Mouse (Mus musculus) limb, embryonic 10.5 days (tissue): ENCODE data around the gene Gm48551. TPM values are rescaled to one million over a fixed set of nuclear protein-coding genes. Genes with fewer than 3 reads are reported as not detected.

Source experiments
- DNase-seq: peaks from one replicate; pipeline ENCODE4 v3.0.0-alpha.2; 2017; ENCODE audit warnings: low spot score
- H3K27ac ChIP-seq: fragments of 300-500 bp; sonication (generic); 2 replicates; pipeline ENCODE4 v1.5.1; 2016; ENCODE audit warnings: mild to moderate bottlenecking
- H3K27me3 ChIP-seq: fragments of 300-500 bp; sonication (generic); 2 replicates; pipeline ENCODE4 v1.6.1; 2016; ENCODE audit warnings: low read depth, mild to moderate bottlenecking; ENCODE audit not compliant: poor library complexity, severe bottlenecking
- H3K36me3 ChIP-seq: fragments of 300-500 bp; sonication (generic); 2 replicates; pipeline ENCODE4 v1.6.1; 2016; ENCODE audit warnings: mild to moderate bottlenecking, moderate library complexity
- H3K4me1 ChIP-seq: fragments of 300-500 bp; sonication (generic); 2 replicates; pipeline ENCODE4 v1.6.1; 2016
- H3K4me3 ChIP-seq: fragments of 300-500 bp; sonication (generic); 2 replicates; pipeline ENCODE4 v1.5.1; 2016; ENCODE audit warnings: mild to moderate bottlenecking, moderate library complexity
- H3K9me3 ChIP-seq: fragments of 300-500 bp; sonication (generic); replicated peaks from 2 replicates; pipeline ENCODE4 v1.6.1; 2016; ENCODE audit warnings: mild to moderate bottlenecking
- WGBS: fragments of 180-500 bp; shearing (Covaris S2); methylation state at CpG from one replicate; pipeline ENCODE4 v1.1.7; 2016; 5-methylcytosine and 5-hydroxymethylcytosine counted together
- polyA plus RNA-seq: library from polyadenylated mRNA; unstranded; fragments of >200 nt; fragmentation: Nextera tagmentation; extraction: Ambion mirVana; gene quantifications from 2 replicates; pipeline ENCODE4 v1.2.1, GENCODE M21; 2016

Gene Gm48551
- 3.8 and 4.2 TPM in 2 replicates for polyA plus RNA-seq

DNA sequence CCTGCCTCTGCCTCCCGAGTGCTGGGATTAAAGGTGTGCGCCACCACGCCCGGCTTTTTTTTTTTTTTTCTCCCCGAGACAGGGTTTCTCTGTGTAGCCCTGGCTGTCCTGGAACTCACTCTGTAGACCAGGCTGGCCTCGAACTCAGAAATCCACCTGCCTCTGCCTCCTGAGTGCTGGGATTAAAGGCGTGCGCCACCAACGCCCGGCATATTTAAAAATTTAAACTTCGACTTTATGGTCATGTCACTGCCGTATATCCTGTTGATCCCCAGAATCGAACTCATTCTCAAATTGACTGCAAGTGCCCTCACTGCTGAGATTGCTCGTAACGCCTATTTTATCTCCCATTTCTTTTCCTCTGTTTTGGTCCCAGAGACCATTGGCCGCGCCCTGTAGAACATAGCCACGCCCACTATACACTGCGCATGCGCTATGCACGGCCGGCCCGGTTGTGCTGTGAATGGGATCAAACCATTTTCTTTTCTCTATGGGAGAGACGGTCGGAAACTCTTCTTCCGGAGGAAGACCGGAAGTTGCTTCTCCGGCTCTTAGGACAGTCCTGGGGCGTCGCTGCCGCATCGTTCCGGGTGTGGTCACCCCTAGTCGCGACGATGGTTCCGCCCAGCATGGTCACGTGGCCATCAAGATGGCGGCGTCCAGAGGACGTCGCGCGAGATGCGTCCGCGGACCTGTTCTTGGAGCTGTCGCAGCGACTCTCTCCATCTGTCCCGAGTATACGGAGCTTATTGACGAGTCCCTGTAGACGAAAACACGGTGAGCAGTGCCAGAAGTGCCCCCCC is at the start of gene Gm48551, which contains the start of gene Dohh:
Gm48551 (plus strand) TSS at position 665 of the 803 bp plus-strand sequence.
Dohh (plus strand) TSS at position 627 of the 803 bp plus-strand sequence.
- no peaks in the 10 kb centered on the region for H3K9me3 ChIP-seq
- peak within 1 kb of the TSS; percentile 89 for H3K4me3 ChIP-seq
- 9% methylated on average over 54 of the region's 54 CpGs for WGBS
- peaks cover 34% of the 10 kb centered on the region for H3K36me3 ChIP-seq
- H3K4me1 ChIP-seq: peaks cover 17% of the 10 kb centered on the region
- H3K27ac ChIP-seq: peak within 1 kb of the TSS; percentile 87
- peak; percentile 99 for DNase-seq
- H3K27me3 ChIP-seq: no peaks in the 10 kb centered on the region

DNA sequence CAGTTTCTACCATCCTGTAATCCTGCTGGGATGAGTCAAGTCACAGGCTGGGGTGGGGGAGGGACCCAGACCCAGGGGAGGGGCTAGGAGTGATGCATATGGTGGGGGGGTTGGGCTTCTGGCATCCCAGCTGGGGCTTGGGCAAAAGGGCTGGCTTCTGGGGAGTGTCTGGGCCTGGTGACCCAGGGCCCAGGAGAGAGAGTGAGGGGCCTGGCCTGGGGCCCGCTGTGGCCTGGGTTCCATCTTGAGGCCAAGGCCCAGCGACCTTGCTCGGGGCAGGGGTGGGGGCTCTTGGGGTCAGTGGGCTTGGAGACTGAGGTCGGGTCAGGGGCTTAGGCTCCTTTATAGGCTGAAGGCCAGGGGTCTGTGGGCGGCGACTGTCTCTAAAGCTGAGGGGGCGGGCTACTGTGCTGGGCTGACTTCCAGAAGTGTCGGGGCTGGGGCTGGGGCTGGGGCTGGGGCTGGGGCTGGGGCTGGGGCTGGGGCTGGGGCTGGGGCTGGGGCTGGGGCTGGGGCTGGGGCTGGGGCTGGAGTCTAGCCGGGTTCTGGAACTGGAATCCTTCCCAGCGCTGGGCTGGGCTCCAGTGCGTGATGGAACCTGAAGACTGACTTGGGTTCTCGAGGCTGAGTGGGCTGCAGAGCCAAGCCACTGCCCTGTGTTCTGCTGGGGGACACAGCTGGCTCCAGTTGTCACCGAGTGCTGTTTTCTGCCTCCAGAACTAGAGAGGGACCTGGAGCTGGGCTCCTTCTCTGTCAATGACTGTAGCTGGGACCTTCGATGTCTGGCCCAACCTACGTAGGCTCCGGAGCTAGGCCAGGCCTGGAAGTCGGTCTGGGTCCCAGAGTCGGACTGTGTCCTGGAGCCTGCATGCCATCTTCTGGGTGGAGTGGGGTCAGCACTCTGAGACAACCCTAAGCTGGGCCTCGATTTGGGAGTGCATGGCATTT is 48.6 kb upstream of the Gm48551 start:
- Histone ChIP-seq H3K9me3 (no peaks in the 10 kb centered on the region), H3K4me1 (peaks cover 37% of the 10 kb centered on the region), H3K27me3 (peaks cover 58% of the 10 kb centered on the region), H3K27ac (peak overlapping the region; percentile 86), H3K4me3 (peak overlapping the region; percentile 23), H3K36me3 (peaks cover 5% of the 10 kb centered on the region; the same call in 1 of the 2 replicates)
- WGBS: 31% methylated on average over 19 of the region's 19 CpGs
- DNase-seq: no peak

DNA sequence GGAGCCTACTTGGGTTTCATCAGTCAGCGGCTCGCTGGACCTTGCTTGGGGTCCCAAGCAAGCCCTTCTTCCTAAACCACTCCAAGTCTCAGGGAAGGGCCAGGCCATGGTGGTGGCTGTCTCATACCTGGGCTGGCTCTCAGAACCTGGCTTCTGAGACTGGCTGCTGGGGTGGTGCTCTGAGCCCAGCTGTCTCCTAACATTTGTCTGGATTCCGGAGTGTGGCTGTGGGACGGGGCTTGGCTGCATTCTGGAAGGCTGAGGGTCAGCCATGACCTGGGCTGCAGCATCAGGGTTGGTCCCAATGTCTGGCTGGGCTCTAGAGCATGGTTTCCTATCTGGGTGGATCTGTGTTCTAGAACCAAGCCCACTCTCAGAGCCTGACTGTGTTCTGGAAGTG is 47.7 kb upstream of the Gm48551 start:
- peaks cover 64% of the 10 kb centered on the region for H3K27me3 ChIP-seq
- H3K36me3 ChIP-seq: peaks cover 5% of the 10 kb centered on the region; the same call in 1 of the 2 replicates
- peaks cover 44% of the 10 kb centered on the region for H3K4me1 ChIP-seq
- H3K27ac ChIP-seq: peak overlapping the region; percentile 86
- H3K9me3 ChIP-seq: no peaks in the 10 kb centered on the region
- H3K4me3 ChIP-seq: 0 out of 2 replicates have a peak overlapping the region, but pooled peaks have one; percentile 23
- DNase-seq: no peak
- WGBS: 85% methylated on average over 4 of the region's 4 CpGs

DNA sequence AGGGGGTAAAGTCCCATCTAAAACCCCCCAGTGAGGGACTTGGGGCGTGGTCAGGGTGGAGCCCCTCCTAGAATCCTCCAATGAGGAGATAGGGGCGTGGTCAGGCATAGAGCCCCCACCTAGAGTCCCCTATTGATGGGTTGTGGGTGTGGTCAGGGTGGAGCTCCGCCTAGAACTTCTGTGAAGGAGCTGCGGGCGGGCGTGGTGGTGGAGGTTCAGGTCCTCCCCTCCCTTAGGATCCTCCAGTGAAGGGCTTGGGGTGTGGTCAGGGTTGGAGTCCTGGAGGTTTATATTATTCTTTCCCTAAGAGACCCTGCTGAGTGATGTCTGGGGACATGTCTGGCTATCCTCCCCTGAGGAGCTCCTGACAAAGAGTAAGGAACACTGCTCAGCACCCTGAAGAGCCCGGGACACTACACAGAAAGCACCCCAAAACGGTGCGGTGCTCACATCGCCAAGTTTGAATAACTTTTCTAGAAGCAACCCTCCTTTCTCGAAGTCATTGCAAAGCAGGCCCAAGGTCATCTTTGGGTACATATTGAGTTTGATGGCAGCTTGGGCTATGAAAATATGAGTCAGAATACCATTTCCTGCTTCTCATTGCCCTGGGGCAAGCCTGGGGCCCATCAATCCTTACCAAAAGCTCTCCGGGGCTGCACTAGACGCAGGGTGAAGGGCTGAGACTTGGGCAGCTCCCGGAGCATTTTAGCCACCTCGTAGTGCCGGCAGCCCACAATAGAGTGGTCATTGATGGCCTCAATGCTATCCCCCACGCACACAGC is 43.5 kb upstream of the Gm48551 start:
- 41% methylated on average over 17 of the region's 17 CpGs for WGBS

DNA sequence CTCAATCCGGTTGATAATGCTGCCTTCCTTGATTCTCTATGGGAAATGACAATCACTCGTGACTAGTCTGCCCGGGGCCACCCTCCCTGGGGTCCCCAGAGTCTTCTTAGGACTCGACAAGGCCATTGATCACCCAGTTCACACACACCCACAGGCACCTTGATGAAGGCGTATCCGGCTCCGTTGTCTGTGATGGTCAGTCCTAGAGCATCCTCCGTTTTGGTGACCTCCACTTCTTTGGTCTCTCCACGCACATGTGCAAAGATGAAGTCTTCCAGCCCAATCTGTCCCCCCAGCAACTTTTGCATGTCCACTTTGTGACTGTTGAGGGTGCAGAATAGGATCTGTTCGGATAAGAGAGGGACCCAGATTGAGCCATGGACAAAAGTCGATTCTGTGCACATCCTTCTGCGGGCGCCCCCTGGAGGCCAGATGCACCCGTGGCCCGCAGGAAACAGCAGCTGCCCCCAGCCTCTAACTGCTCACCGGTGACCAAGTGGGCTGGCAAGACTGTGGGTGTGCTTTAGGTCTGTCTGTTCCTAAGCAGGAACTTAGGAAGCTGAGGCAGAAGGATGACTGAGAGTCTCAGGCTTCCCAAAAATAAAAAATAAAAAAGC is 42.8 kb upstream of the Gm48551 start:
- H3K27ac ChIP-seq: no peak overlapping the region
- H3K4me1 ChIP-seq: peaks cover 28% of the 10 kb centered on the region
- 34% methylated on average over 16 of the region's 16 CpGs for WGBS
- H3K4me3 ChIP-seq: no peak overlapping the region
- DNase-seq: peak; percentile 87
- peaks cover 85% of the 10 kb centered on the region for H3K27me3 ChIP-seq
- H3K36me3 ChIP-seq: peaks cover 12% of the 10 kb centered on the region
- H3K9me3 ChIP-seq: no peaks in the 10 kb centered on the region

More for the DNA sequence above, 43.5 kb upstream of the Gm48551 start:
- Histone ChIP-seq H3K4me1 (peaks cover 29% of the 10 kb centered on the region), H3K36me3 (peaks cover 7% of the 10 kb centered on the region), H3K27ac (no peak overlapping the region), H3K4me3 (no peak overlapping the region), H3K9me3 (no peaks in the 10 kb centered on the region), H3K27me3 (peaks cover 79% of the 10 kb centered on the region)
- DNase-seq: no peak

DNA sequence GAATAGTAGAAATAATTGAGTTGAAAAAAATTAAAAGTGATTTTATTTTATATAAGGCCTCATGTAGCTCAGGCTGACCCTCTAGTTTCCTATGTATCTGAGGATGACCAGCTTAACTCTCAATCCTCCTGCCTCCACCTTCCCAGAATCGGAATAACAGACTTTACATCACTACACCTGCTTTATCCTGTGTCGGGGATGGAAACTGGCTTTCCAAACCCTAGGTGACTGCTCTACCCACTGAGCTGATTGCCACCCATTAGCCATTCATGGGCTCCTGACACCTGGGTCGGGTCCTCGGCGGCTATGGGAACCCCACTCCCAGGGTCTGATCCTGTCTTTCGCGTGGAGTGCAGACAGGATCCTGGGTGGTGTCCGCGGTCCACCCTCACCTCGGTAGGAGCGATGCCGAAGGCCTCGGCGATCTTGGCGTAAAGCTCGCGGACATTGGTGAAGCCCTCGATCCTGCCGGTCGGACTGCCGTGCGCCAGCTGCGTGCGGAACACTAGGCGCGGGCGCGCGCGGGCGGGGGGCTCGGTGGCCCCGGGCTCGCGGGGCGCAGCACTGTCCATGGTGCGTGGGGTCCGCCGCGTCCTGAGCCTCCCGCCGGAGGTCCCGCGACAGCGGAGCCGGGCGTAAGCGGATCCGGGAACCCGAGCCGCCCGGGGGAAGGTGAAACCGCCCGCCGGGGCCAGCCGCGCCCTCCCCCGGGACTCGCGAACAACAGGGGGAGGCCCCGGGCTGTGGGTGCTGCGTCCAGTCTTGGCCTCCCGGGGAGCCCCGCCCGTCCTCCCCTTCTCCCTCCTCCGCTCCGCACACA is 41.4 kb upstream of the Gm48551 start, which contains the start of gene Gipc3:
Gipc3 (minus strand) TSS at position 581 of the 820 bp plus-strand sequence.
- Histone ChIP-seq H3K27ac (peak within 1 kb of the TSS; percentile 58; the same call in 1 of the 2 replicates), H3K27me3 (peaks cover 87% of the 10 kb centered on the region), H3K36me3 (peaks cover 20% of the 10 kb centered on the region), H3K9me3 (no peaks in the 10 kb centered on the region), H3K4me1 (peaks cover 41% of the 10 kb centered on the region), H3K4me3 (peak within 1 kb of the TSS; percentile 54)
- WGBS: 7% methylated on average over 67 of the region's 67 CpGs
- no peak for DNase-seq

DNA sequence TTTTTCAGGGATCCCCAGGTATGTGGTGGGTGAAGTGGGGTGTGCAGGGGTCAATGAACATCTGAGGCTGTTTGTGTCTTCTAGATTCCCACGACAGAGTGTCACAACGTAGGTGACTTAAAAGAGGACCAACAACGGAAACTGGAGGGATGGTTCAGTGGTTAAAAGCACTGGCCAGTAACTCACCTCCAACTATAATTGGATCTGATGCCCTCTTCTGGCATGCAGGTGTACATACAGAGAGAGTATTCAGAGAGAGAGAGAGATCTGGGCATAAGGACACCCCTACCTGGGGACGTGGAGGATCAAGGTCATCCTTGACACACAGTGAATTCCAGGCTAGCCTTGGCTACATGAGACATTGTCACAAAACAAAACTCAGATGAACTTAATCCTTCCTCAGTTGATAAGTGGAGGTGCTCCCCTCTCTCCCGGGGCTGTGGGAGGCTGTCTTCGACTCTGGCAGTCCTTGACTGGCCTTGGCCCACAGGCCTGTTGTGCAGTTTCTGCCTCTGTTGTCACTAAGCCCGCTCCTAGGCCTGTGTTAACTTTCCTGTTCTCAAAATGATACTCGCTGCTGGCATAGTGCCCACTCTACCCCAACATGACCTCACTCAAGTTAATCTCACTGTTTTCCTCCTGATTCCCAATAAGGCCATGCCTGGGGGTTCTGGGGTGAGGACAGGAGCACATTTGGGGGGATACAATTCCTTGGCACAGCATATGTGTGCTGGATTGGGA is 39.7 kb upstream of the Gm48551 start:
- no peak for DNase-seq
- Histone ChIP-seq H3K36me3 (peaks cover 32% of the 10 kb centered on the region), H3K27me3 (peaks cover 82% of the 10 kb centered on the region), H3K27ac (no peak overlapping the region), H3K9me3 (no peaks in the 10 kb centered on the region), H3K4me1 (peaks cover 53% of the 10 kb centered on the region), H3K4me3 (peak overlapping the region; percentile 11; the same call in 1 of the 2 replicates)
- 58% methylated on average over 8 of the region's 8 CpGs for WGBS

DNA sequence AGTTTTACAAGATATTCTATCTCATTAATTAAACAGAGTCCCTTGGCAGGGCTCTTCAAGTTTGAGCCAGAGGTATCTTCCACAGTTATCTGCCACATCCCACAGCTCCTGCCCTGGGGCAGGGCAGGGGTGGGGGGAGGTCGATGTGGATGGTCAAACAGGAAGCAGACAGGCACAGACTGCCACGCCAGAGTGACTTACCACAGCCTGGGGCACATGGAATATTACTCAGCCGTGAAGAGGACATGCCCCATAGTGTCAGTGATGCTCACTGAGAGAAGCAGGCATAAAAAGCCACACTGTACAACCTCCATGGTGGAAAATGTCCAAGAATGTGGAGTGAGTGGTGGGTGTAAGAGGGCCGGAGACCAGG is 39.1 kb upstream of the Gm48551 start:
- Histone ChIP-seq H3K4me1 (peaks cover 58% of the 10 kb centered on the region), H3K4me3 (peak overlapping the region; percentile 11; the same call in 1 of the 2 replicates), H3K36me3 (peaks cover 32% of the 10 kb centered on the region), H3K27me3 (peaks cover 78% of the 10 kb centered on the region), H3K27ac (no peak overlapping the region), H3K9me3 (no peaks in the 10 kb centered on the region)
- 88% methylated on average over 4 of the region's 4 CpGs for WGBS
- DNase-seq: no peak

DNA sequence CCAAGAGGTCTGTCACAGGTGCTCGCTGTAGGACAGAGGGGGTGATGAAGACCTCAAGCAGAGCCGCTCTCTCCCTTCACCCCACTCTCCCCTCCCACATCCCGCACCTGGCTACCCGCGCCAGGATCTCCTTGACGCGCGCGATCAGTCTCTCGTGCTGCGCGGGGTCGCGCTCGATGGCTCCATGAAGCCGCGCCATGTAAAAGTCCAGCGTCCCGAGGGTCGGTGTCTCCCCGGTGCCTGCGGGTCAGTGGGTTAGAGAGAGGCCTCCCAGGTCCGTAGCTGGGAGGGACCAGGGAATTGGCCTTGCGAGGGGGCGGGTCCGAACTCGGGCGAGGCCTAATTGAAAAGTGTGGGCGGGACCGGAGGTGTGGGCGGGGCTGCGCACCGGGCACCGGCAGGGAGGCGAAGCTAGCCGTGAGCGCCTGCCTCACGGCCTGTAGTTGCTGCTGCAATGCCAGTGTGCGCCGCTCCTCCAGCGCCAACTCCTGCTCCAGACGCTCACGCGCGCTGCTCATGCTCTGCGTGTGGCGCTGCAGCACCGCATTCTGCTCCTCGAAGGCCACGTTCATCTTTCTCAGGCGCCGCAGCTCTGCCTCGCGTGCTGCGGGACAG is 37.7 kb upstream of the Gm48551 start:
- 4% methylated on average over 55 of the region's 55 CpGs for WGBS
- H3K4me1 ChIP-seq: peaks cover 59% of the 10 kb centered on the region

DNA sequence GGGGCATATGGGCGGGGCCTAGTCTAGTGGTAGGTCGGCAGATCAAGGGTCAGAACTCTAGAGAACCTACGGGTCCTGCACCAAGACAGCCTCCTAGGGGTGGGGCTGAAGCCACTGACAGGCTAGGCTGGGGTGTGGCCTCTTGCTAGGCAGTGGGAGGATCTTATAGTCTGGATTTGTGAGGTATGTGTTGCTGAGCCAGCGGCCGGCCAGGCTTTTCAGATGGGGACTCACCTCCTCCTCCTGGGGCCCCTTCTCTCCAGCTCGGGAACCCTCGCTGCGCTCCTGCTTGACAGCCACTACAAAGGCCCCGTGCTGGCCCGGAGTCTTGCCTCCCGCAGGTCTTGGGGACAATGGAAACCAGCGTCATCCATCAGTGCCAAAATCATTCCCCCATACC is 35.1 kb upstream of the Gm48551 start:
- Histone ChIP-seq H3K36me3 (peaks cover 32% of the 10 kb centered on the region), H3K27me3 (peaks cover 39% of the 10 kb centered on the region), H3K4me3 (peak overlapping the region; percentile 97), H3K4me1 (peaks cover 61% of the 10 kb centered on the region), H3K27ac (peak overlapping the region; percentile 95), H3K9me3 (no peaks in the 10 kb centered on the region)
- 6% methylated on average over 12 of the region's 12 CpGs for WGBS
- DNase-seq: no peak

More for the DNA sequence above, 37.7 kb upstream of the Gm48551 start:
- Histone ChIP-seq H3K36me3 (peaks cover 32% of the 10 kb centered on the region), H3K27me3 (peaks cover 64% of the 10 kb centered on the region), H3K9me3 (no peaks in the 10 kb centered on the region), H3K27ac (peak overlapping the region; percentile 38), H3K4me3 (peak overlapping the region; percentile 47)
- peak; percentile 84 for DNase-seq
